Mouse (Mus musculus): Measurements from ENCODE around the gene Tacr2.

Gene Tacr2

DNA sequence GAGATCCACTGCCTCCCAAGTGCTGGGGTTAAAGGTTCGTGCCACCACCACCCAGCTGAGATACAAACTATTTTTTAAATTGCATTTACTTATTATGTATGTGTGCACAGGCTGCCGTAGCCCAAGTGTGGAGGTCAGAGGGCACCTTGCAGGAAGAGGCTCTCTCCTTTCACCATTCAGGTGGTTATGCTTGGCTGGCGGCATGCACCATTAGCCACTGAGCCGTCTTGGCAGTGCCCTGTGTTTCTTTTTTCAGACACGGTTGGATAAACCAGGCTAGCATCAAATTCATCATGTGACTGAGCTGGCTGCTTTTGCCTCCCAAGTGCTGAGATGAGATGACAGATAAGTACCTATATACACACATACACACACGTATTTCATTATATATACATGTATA is 13.0 kb upstream of the Tacr2 start:
- no peak for DNase-seq (ENCODE audit: low spot score in 2 of 2)

- no peak for DNase-seq (ENCODE audit: low spot score in 2 of 2)
These were observed 9.9 kb upstream of the Tacr2 start for GRCm38 (mm10) chr10:62242358-62242757.

GRCm38 (mm10) chr10:62242896-62243295 is 9.3 kb upstream of the Tacr2 start:
- DNase-seq (ENCODE audit: low spot score in 2 of 2) = peak in 1 of 2 experiments; percentile 67

DNA sequence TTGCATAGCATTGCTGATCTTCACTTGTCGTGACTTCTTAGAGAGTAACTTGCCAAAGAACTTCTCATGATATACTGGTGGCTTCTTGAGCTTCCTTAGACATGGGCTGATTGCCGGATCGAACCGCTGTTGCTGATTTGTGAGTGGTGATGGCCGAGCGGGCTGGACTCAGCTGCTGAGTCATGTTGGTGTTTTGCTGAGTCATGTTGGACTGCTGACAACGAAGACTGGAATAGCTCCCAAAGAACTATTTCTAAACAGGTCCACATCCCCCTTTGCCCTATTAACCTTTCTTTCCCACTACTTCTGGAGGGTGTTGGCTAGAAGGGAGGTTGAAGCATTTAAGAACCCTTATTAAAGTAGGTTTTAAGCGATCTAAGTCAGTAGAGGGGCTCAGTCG is 8.2 kb upstream of the Tacr2 start:
- no peak for DNase-seq (ENCODE audit: low spot score in 2 of 2)

DNA sequence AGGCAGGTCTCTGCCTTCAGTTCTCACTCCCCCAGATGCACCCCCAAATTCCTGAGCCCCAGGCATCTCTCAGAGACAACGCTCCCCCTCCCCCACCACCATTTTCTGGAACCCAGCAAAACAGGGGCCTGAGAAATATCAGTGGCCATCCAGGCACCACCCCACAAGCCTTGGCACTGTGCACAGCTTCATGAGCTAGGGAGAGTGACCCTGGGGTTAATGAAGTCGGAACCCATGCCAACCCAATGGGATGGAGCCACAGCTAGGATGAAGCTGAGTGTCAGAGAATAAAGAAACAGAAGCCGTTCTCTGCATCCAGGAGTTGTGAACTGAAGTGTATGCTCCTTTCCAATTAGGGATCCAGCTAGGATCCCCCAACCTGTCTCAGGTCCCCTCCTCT is 5.1 kb upstream of the Tacr2 start:
- no peak for DNase-seq (ENCODE audit: low spot score in 2 of 2)

DNA sequence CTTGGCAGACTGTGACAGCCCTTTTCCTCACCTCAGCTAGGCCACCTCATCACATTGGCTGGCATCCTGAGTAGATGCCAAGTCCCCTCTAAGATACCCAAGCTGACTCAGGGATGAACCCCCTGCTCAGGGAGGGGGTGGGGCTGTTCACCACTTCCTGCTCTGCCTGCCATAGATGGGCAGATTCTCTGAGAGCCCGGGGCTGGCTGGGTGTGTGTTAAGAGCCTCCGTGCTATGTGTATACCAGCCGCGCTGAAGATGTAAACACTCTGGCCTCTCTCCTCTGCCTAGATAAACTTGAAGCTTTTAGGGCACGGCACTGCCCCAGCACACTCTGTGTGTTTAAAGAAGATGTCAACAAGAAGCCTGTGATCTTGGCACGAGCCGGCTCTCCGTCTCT is 4.4 kb upstream of the Tacr2 start:
- no peak for DNase-seq (ENCODE audit: low spot score in 2 of 2)

DNA sequence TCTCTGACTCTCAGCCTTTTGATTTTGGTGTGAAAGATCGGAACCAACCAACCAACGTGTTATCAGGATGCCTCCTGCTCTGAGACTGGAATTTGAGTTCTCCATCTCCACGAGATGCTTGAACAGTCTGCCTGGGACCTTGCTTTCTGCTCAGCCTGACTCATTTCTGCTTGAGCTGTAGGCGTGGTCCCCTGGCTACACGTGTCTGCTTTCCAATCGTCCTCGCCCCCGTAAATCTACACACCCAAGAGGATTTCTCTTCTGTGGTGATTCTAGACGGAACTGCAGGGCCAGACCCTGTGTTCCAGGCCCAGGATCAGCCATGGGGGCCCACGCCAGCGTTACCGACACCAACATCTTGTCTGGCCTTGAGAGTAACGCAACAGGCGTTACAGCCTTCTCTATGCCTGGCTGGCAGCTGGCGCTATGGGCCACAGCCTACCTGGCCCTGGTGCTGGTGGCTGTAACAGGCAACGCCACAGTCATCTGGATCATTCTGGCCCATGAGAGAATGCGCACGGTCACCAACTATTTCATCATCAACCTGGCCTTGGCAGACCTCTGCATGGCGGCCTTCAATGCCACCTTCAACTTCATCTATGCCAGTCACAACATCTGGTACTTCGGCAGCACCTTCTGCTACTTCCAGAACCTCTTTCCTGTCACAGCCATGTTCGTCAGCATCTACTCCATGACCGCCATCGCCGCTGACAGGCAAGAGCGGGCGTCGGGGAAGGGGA is 428 bp downstream of the Tacr2 start:
- DNase-seq (ENCODE audit: low spot score in 2 of 2) = no peak

DNA sequence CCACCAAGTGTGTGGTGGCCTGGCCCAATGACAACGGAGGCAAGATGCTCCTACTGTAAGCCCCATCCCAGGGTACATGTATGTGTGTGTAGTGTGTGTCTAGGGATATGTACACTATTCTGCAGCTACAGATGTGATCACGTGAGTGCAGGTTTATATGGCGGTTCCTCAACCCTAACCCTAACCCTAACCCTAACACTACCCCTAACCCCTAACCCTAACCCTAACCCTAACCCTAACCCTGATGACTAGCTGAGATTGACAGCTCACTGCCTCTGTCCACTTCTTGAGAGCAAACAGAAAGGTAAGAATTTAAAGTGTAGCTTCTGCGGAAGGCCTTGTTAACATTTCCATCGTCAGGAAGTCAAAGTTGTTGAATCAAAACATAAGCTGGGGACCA is 6.1 kb downstream of the Tacr2 start:
- no peak for DNase-seq (ENCODE audit: low spot score in 2 of 2)

DNA sequence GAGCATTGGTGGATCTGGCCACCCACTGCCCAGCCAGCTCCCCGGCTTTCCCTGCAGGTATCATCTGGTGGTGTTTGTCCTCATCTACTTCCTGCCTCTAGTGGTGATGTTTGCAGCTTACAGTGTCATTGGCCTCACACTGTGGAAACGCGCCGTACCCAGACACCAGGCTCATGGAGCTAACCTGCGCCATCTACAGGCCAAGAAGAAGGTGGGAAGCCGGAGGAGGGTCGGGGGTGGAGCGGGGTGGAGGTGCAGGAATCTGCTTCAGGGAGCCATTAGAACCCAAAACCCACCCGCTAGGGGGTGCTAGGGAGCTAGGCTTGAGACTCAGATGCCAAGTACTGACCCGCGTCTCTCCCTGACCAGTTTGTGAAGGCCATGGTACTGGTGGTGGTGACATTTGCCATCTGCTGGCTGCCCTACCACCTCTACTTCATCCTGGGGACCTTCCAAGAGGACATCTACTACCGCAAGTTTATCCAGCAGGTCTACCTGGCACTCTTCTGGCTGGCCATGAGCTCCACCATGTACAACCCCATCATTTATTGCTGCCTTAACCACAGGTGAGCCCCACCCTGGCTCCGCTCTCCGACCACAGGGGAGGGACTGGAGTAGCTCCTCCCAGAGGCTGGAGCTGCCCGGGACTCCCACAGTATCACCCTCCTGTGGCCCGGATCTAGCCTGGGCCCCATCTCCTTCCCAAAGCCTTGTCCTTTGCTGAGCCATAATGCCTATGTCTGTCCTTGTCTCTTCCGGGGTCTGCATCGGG is 9.1 kb downstream of the Tacr2 start:
- peak; percentile 63 to 66 for DNase-seq (ENCODE audit: low spot score in 2 of 2)

- no peak for DNase-seq (ENCODE audit: low spot score in 2 of 2)
These were observed 12.1 kb downstream of the Tacr2 start for GRCm38 (mm10) chr10:62264299-62264698.

GRCm38 (mm10) chr10:62269278-62269677 is 17.0 kb downstream of the Tacr2 start:
- DNase-seq (ENCODE audit: low spot score in 2 of 2) = no peak

DNA sequence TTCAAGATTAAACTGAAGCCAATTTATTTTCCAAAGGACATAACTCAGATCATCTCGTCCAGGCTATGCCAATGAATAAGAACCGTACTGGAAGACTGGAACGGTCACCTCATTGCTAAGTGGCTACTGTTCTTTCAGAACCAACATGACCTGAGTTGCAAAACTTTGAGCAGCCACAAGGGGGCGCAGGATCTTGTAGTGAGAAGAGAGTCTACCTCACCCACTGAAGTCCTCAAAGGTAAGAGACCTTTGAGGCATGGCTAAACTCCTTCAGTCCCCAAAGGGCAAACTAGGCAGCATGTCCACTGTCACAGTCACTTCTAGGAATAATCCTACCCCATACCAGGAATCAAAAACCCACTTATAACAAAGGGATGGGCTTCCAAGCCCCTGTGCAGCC is 23.0 kb downstream of the Tacr2 start:
- DNase-seq (ENCODE audit: low spot score in 2 of 2) = peak; percentile 77 to 86

- no peak for DNase-seq (ENCODE audit: low spot score in 2 of 2)
These were observed 25.5 kb downstream of the Tacr2 start for GRCm38 (mm10) chr10:62277499-62278293.

- no peak for DNase-seq (ENCODE audit: low spot score in 2 of 2)
These were observed 26.8 kb downstream of the Tacr2 start for GRCm38 (mm10) chr10:62279066-62279465.

GRCm38 (mm10) chr10:62279671-62280070 is 27.4 kb downstream of the Tacr2 start:
- no peak for DNase-seq (ENCODE audit: low spot score in 2 of 2)

- DNase-seq (ENCODE audit: low spot score in 2 of 2) = no peak
These were observed 30.5 kb downstream of the Tacr2 start for GRCm38 (mm10) chr10:62282782-62283181.

- DNase-seq (ENCODE audit: low spot score in 2 of 2) = no peak
These were observed 31.1 kb downstream of the Tacr2 start for GRCm38 (mm10) chr10:62283206-62283792.

DNA sequence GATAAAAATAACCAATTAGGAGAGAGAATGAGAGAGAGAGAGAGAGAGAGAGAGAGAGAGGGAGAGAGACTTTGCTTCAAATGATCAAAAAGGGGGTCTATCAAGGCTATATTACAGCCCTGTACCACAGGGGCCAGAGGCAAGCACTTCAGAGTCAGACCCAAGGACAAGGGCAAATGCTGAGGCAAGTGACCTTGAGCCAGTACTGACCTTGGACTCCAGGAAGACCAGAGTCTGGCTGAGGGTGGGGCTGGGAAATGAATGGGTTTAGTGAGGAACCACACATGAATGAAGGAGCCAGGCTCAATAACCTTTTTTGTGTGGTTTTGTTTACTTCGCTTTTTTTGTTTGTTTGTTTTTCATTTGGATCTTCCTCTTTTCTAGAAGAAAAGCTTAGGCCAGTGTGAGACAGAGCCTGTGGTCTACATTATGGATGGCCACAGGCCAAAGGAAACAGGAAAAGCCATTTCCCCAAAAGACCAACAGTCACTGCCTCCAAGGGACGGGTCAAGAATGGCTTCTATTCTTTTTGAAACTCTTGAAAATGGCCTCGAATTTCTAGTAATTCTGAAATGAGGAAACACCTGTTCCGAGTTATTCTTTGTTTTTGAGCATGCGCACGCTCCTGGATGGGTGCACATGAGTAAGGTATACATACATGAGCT is 35.4 kb downstream of the Tacr2 start:
- DNase-seq (ENCODE audit: low spot score in 2 of 2) = no peak

DNA sequence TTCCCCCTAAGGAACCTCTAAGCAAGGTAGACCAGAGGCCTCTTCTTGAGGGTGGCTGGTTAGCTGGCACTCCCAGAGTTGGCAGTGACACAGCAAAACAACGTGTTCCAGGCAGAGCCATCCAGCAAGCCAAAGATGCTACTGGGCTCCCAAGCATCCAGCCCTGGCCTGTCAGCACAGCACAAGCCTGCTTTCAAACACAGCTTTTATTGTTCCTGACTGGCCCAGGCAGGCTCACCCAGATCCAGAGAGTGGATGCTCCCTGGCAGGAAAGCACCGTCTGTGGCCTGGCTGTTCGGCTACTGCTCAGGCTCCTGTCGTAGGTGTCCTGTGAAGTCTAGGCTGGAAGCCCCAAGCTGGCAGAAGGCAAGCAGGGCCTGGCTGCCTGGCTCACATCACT is 41.9 kb downstream of the Tacr2 start:
- DNase-seq (ENCODE audit: low spot score in 2 of 2) = peak; percentile 58 to 64

- no peak for DNase-seq (ENCODE audit: low spot score in 2 of 2)
These were observed 44.0 kb downstream of the Tacr2 start for GRCm38 (mm10) chr10:62296086-62296872.

All from right cerebral cortex, postnatal 10 days (tissue).